Mouse (Mus musculus) frontal cortex, postnatal 36 days (tissue): ENCODE measurements at regions not wholly inside any gene's neighbourhood (a gene's known extent, or its start where the extent isn't known, plus 50 kb on each side); places are given as distances from the start of the nearest gene placed in this dataset.

Experiments used
- DNase-seq, 2 experiments: peaks; one replicate each; pipeline ENCODE4 v3.0.0; 2022; ENCODE audit warnings: low spot score in 2 of 2

- DNase-seq, result no peak
These were observed 189.4 kb downstream of the Map2k6 start for GRCm38 (mm10) chr11:110588280-110588679.

GRCm38 (mm10) chr11:110595266-110595862, 196.4 kb downstream of the Map2k6 start:
- DNase-seq, result peak in 1 of 2 experiments; percentile 12

- DNase-seq, result no peak
These were observed 206.3 kb downstream of the Map2k6 start for GRCm38 (mm10) chr11:110605041-110605882.

DNA sequence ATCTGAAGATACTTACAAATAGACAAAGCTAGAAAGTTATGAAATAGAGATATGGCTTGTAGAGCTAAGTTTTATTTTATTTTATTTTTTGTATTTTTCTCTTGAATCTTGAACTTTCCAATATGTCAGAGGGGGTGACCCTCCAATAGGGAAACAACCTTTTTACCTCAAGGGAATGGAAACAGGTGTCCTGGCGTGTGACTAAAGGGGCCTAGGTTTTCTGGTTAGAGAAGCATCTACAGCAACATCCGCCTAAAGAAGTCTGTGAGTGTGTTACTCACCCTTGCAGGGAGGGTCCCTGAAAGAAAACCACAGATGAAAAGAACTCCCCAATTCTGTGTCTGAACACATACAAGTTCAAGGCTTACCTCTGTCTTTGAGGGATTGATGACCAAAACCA, 210.4 kb downstream of the Map2k6 start:
- no peak for DNase-seq

DNA sequence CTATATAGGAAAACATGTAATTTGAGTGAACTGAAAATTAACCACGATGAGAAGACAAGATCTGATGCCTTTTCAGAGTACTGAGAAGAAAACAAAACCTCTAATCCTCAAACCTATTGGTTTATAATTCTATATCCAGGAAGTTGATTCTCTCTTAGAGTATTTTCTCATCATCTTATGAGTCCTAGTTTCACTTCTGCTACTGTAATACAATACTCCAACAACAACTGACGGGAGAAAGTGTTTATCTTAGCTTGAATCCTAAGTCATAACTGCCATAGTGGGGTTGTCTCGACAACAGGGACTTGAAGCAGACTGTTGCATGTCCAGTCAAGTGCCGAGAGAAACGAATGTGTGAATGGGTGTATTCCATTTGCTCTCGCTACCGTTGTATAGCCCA, 211.9 kb downstream of the Map2k6 start:
- no peak for DNase-seq

GRCm38 (mm10) chr11:110632001-110632400, 233.1 kb downstream of the Map2k6 start:
- DNase-seq, result no peak

- no peak for DNase-seq
These were observed 234.4 kb downstream of the Map2k6 start for GRCm38 (mm10) chr11:110633351-110633750.

DNA sequence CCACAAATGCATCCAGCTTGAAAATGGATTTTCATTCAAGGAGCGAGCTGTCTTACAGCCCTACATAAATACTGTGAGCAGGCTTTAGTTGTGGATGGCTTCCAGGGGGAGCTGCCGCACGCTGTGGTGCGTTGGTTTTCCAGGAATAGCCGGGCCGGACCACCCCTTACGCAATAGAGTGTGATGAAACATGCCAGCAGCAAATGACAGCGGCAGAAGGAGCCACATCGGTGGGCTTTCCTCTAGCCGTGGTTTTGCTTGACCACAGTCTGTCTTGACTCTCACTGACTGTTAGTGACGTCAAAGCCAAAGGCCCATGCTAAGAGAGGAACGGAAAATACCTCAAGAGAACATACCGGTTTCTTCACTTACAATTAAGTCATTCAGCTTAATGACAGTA, 243.6 kb downstream of the Map2k6 start:
- DNase-seq, result no peak

GRCm38 (mm10) chr11:110649575-110650210, 250.8 kb downstream of the Map2k6 start:
- no peak for DNase-seq

GRCm38 (mm10) chr11:110652068-110652467, 253.1 kb downstream of the Map2k6 start:
- DNase-seq, result no peak

DNA sequence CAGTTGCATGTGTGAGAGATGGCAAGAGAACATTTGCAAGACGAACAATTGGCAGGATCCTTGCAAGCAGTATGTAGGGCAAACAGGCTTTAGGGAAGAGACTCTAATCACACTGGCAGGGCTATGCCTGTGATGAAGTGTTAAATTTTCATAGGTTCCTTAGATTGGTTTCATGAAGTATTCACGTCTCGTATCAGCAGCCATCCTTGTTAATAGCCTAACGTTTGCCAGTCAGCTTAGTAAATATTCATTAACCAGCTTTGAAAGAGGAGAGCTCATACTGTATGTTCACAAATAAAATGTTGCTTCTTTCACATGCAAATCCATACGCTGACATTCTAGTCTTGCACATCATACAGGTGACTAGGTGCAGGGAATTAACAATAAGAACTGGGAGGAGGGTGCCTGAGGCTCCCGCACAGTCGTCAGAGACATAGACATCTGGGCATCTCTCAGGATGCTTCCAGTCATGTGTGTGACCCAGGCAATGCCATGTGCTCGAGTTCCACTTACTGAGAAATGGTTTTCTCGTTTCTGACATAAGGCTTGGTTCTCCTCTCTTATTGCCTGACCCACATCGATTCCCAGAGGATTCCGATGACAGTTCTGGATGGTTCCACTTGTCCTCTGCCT, 257.7 kb downstream of the Map2k6 start:
- DNase-seq, result no peak

DNA sequence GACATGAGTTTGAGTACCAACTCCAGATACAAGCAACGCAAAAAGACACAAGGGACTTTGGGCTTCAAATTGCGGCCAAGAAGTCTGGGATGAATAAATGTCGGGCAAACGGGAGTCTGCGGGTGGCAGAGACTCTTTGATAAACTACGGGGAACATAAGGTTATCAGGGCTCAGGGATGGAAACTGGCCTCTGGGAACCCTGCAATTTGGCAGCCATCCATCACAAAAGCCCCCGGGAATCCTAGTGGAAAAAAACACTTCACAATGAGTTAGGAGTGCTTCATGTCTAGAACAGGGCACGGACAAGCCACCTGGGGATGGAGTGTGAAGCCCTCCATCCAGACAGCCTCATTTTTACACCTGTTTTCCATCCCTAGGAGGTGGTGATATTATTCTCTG, 258.9 kb downstream of the Map2k6 start:
- no peak for DNase-seq

GRCm38 (mm10) chr11:110670626-110671508, 271.9 kb downstream of the Map2k6 start:
- DNase-seq, result no peak

GRCm38 (mm10) chr11:110672941-110673340, 274.0 kb downstream of the Map2k6 start:
- no peak for DNase-seq

DNA sequence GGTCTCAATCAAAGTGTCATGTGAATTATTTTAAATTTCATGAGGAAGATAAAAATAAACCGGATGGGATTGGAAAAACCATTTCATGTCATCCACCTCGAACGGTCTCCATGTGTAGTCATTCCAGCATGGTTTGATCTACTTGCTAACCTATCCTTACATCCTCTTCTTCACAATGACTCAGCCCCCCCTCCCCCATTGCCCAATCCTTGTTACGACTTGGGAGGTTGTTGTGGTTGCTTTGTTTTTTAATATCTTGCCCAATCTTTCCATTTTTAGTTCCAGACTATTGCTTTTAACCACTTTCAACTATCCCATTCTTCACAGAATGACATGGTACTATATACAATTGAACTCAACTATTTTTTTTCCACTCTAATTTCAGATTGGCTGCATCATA, 275.0 kb upstream of the Kcnj16 start:
- DNase-seq, result no peak

DNA sequence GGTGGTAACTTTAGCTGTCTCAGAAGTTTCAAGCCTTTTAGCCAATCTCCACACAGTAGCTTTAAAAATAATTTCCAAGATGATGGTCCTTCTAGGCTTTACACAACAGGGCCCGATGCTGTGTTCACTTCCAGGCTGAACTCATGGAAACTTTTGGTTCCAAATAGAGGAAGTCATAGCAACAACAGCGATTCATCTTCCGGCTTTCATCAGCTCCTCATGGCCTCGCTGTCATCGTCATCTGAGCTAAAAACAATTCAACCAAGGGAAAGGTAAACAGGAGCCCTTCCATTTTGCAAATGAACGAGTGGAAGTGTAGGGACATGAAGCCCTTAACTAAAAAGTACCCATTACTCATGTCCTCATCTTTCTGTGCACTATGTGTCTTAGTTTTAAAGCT, 270.8 kb upstream of the Kcnj16 start:
- DNase-seq, result no peak

GRCm38 (mm10) chr11:110698342-110698741, 269.5 kb upstream of the Kcnj16 start:
- no peak for DNase-seq

DNA sequence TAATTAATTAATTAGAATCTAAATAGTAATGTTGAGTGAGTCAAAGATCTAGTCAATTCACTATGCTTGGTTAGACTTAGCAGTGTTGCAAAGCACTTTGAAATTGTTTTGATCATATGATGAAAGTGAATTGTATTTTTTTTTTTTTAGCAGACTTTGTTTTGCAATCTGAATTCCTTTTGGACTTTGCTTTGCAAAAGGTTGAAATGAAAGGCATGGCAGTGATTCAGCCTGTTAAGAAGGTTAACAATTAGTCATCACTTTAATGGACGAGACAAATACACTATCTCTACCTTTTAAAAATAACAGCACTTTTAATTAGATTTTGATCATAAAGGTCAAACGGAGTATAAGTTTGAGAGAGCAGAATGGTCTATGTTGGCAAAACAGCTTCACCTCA, 266.9 kb upstream of the Kcnj16 start:
- DNase-seq, result no peak

DNA sequence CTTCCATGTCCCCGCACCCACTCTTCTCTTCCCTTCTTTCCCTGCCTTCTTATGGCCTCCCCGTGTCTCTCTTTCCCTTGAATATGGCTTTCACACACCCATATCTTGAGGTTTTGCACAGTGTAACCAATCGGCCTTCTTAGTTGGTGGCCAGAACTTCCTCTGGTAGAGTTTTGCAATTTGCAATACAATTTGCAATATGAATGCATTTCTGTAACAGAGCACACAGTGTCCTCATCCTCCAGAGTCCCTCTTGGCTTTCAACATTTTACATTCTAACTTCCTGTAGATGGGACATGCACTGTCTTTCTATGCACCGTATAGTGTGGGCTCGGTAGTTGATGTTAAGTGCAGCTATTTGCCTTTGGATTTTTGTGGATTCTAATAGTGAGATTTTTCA, 265.7 kb upstream of the Kcnj16 start:
- DNase-seq, result no peak

- DNase-seq, result no peak
These were observed 264.3 kb upstream of the Kcnj16 start for GRCm38 (mm10) chr11:110703511-110703910.

- peak in 1 of 2 experiments; percentile 35 for DNase-seq
These were observed 260.5 kb upstream of the Kcnj16 start for GRCm38 (mm10) chr11:110707328-110707727.
